ENCODE assay signal across 28 mouse cellular contexts in the genomic region with DNA sequence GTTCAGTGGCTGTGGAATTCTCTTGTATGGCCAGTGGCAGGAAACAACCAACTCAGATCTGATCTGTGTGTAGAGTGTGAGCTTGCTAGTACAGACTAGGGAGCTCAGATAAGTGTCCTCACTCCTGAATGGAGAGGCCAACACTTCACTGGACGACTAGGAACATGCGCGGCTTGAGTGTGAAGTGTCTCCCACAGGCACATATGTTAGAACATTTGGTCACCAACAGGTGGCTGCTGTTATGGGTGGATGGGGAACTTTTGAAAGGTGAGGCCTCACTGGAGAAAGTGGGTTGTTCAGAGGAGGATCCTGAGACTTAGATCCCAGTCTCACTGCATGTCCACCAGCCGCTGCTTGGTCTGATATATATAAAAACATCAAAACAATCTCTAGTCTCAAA.
DNase-seq lines count a peak whose midpoint lies in the region; ATAC-seq and TF ChIP-seq lines count a peak whose summit lies in the region.
"Had no signal": no experiment of that assay in that cellular context is flagged by ENCODE, and none has a peak within 500 bp of the region (broad histone marks: within the 10 kb centered on the region; RNA-seq: fewer than 3 reads in every experiment).

No protein-coding gene starts in this region.

- no peak for ATAC-seq in cerebellum, adult (ENCODE audit: insufficient number of reproducible peaks, low FRiP score, low TSS enrichment)
- ATAC-seq: forebrain, postnatal 0 days; hindbrain, postnatal 0 days; intestine, embryonic 15.5 days had no signal

- H3K4me1 ChIP-seq in cerebellum, adult 2 months (ENCODE audit: control insufficient read depth, insufficient read depth, low read length) = peaks cover 4% of the 10 kb centered on the region; the same call in 1 of the 2 replicates
- H3K4me1 ChIP-seq: embryonic facial prominence, embryonic 10.5 days; embryonic facial prominence, embryonic 15.5 days; hindbrain, embryonic 12.5 days; intestine, embryonic 15.5 days; liver, embryonic 15.5 days; midbrain, embryonic 12.5 days had no signal

- peak; percentile 28 for DNase-seq in cerebellum, adult 11 months
- DNase-seq in layer of hippocampus, adult 9-11 months = peak; percentile 24
- no peak for DNase-seq in layer of hippocampus, postnatal 25 days (ENCODE audit: extremely low spot score in 1 of 2, low spot score in 1 of 2)
- DNase-seq in cerebellum, adult 2 months = peak; percentile 49 to 68
- DNase-seq in cerebellum, postnatal 14 days = peak; percentile 28 to 35
- no peak for DNase-seq in liver
- no peak for DNase-seq in lung, postnatal 10 days
- DNase-seq: adrenal gland, postnatal 10 days; forebrain, postnatal 0 days; gastrocnemius, adult 2 months; gastrocnemius, postnatal 36 days; heart, adult 18-20 months; heart, postnatal 36 days; kidney, adult 2 months; kidney, postnatal 4 days; lung, embryonic 14.5 days had no signal

- TF ChIP-seq POLR2A in cerebellum, adult 2 months (IDR thresholded peaks at IDR 0.05; ENCODE audit: borderline replicate concordance, insufficient read depth, low read length) = no peak

- no peaks in the 10 kb centered on the region for H3K27me3 ChIP-seq in cerebellum, adult 2 months (ENCODE audit: control insufficient read depth, insufficient read depth, low read length)
- H3K27me3 ChIP-seq: CH12.LX; embryonic facial prominence, embryonic 15.5 days; forebrain, embryonic 12.5 days; hindbrain, embryonic 12.5 days; intestine, embryonic 15.5 days; liver, embryonic 15.5 days; midbrain, embryonic 12.5 days; neural tube, embryonic 13.5 days had no signal

- H3K4me3 ChIP-seq in cerebellum, adult 2 months (replicated peaks; ENCODE audit: insufficient read depth, low read depth, low read length) = no peak overlapping the region
- H3K4me3 ChIP-seq: embryonic facial prominence, embryonic 10.5 days; embryonic facial prominence, embryonic 15.5 days; forebrain, embryonic 12.5 days; gastrocnemius, adult 2 months; hindbrain, embryonic 12.5 days; intestine, embryonic 15.5 days; liver, embryonic 15.5 days; midbrain, embryonic 12.5 days; neural tube, embryonic 13.5 days had no signal

- no peak overlapping the region for H3K27ac ChIP-seq in cerebellum, adult 2 months (ENCODE audit: insufficient read depth, low read length)
- H3K27ac ChIP-seq: embryonic facial prominence, embryonic 10.5 days; embryonic facial prominence, embryonic 15.5 days; forebrain, embryonic 12.5 days; gastrocnemius, adult 2 months; hindbrain, embryonic 12.5 days; hindbrain, postnatal 0 days; intestine, embryonic 15.5 days; kidney, postnatal 0 days; liver, embryonic 15.5 days; midbrain, embryonic 12.5 days; neural tube, embryonic 13.5 days had no signal

- no peak for TF ChIP-seq CTCF in cerebellum, adult 2 months (IDR thresholded peaks at IDR 0.05; ENCODE audit: borderline replicate concordance, insufficient read depth, low read depth, low read length)

- WGBS in cerebellum, adult 2 months = 34% methylated on average over 4 of the region's 4 CpGs

Comparison
In these comparisons a context has a peak if more than half of its experiments do, and no peak if none do; other contexts are left out.
1. DNase-seq: peak in cerebellum, adult 11 months (single experiment), layer of hippocampus, adult 9-11 months (single experiment), cerebellum, adult 2 months (2 of 2) and cerebellum, postnatal 14 days (2 of 2); none in layer of hippocampus, postnatal 25 days (0 of 2), liver (single experiment) and lung, postnatal 10 days (single experiment).